Mouse (Mus musculus): Measurements from ENCODE around the gene Olfr535.

DNA sequence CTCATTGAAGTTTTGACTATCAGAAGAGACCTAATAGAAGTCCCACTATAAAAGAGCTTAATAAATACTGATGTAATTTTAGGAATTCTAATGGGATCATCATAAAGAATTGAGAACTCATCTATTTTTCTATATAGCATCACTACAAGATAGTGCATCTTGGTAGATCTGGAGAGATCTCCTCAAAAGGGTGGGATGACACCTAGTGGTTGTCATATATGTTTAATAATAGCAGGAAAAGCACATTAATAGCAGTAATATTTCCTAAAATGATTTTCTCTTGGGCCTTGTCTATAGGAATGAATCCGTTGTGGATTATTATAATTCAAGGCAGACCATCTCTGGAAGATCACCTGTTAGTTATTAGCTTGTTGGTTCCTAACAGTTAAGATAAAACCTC is 40.9 kb upstream of the Olfr535 start:
- no peak for TF ChIP-seq CTCF (IDR thresholded peaks at IDR 0.05; ENCODE audit: control insufficient read depth, insufficient read depth, low read length)
- no peak for TF ChIP-seq POLR2A (IDR thresholded peaks at IDR 0.05; ENCODE audit: borderline replicate concordance, control insufficient read depth, low read depth, low read length)

Measured in bone marrow, adult 2 months (tissue).